Mouse (Mus musculus) large intestine, adult 2 months (tissue): ENCODE measurements at regions not wholly inside any gene's neighbourhood (a gene's known extent, or its start where the extent isn't known, plus 50 kb on each side); places are given as distances from the start of the nearest gene placed in this dataset.

ENCODE experiments used
- DNase-seq: peaks from one replicate; pipeline ENCODE4 v3.0.0-alpha.2; 2012; ENCODE audit warnings: low read depth, low spot score
- WGBS: fragments of 180-500 bp; shearing (Covaris S2); methylation state at CpG from one replicate; pipeline ENCODE4 v1.1.7; 2018; 5-methylcytosine and 5-hydroxymethylcytosine counted together

- 64% methylated on average over 4 of the region's 4 CpGs for WGBS
- DNase-seq = no peak
Measured at GRCm38 (mm10) chr9:113433424-113433823, 274.6 kb downstream of the Pdcd6ip start.

GRCm38 (mm10) chr9:113432601-113433179 is 275.4 kb downstream of the Pdcd6ip start:
- 78% methylated on average over 9 of the region's 9 CpGs for WGBS
- no peak for DNase-seq

- DNase-seq = no peak
- 47% methylated on average over 4 of the region's 4 CpGs for WGBS
Measured at GRCm38 (mm10) chr9:113430411-113430810, 277.6 kb downstream of the Pdcd6ip start.

- WGBS = 78% methylated on average over 4 of the region's 4 CpGs
- no peak for DNase-seq
Measured at GRCm38 (mm10) chr9:113427281-113427680, 280.8 kb downstream of the Pdcd6ip start.

- no peak for DNase-seq
- 70% methylated on average over 15 of the region's 15 CpGs for WGBS
Measured at GRCm38 (mm10) chr9:113426324-113426723, 281.7 kb downstream of the Pdcd6ip start.

- DNase-seq = no peak
Measured at GRCm38 (mm10) chr9:113421645-113422044, 286.4 kb downstream of the Pdcd6ip start.

GRCm38 (mm10) chr9:113421121-113421520 is 286.9 kb downstream of the Pdcd6ip start:
- no peak for DNase-seq
- 96% methylated on average over 7 of the region's 7 CpGs for WGBS

GRCm38 (mm10) chr9:113419801-113420200 is 288.3 kb downstream of the Pdcd6ip start:
- WGBS = 75% methylated on average over 1 of the region's 1 CpGs
- no peak for DNase-seq

- no peak for DNase-seq
- 88% methylated on average over 3 of the region's 3 CpGs for WGBS
Measured at GRCm38 (mm10) chr9:113417106-113417505, 291.0 kb downstream of the Pdcd6ip start.

- 37% methylated on average over 5 of the region's 5 CpGs for WGBS
- DNase-seq = no peak
Measured at GRCm38 (mm10) chr9:113415511-113415931, 292.5 kb downstream of the Pdcd6ip start.

GRCm38 (mm10) chr9:113414690-113415089 is 293.4 kb downstream of the Pdcd6ip start:
- WGBS = 40% methylated on average over 1 of the region's 1 CpGs
- no peak for DNase-seq

- 55% methylated on average over 3 of the region's 3 CpGs for WGBS
- no peak for DNase-seq
Measured at GRCm38 (mm10) chr9:113413851-113414250, 294.2 kb downstream of the Pdcd6ip start.

- 89% methylated on average over 4 of the region's 4 CpGs for WGBS
Measured at GRCm38 (mm10) chr9:113411638-113412037, 296.4 kb downstream of the Pdcd6ip start.

GRCm38 (mm10) chr9:113408521-113408920 is 299.5 kb downstream of the Pdcd6ip start:
- 80% methylated on average over 4 of the region's 4 CpGs for WGBS
- DNase-seq = no peak

More at GRCm38 (mm10) chr9:113411638-113412037, 296.4 kb downstream of the Pdcd6ip start:
- no peak for DNase-seq

- DNase-seq = no peak
- WGBS = 78% methylated on average over 3 of the region's 3 CpGs
Measured at GRCm38 (mm10) chr9:113394320-113394719, 313.7 kb downstream of the Pdcd6ip start.

- WGBS = 59% methylated on average over 12 of the region's 12 CpGs
Measured at GRCm38 (mm10) chr9:113387356-113387755, 320.7 kb downstream of the Pdcd6ip start.

GRCm38 (mm10) chr9:113381591-113382110 is 326.4 kb downstream of the Pdcd6ip start:
- no peak for DNase-seq
- 50% methylated on average over 13 of the region's 13 CpGs for WGBS

More at GRCm38 (mm10) chr9:113387356-113387755, 320.7 kb downstream of the Pdcd6ip start:
- DNase-seq = no peak

- WGBS = 65% methylated on average over 17 of the region's 17 CpGs
- DNase-seq = no peak
Measured at GRCm38 (mm10) chr9:113380408-113381129, 327.5 kb downstream of the Pdcd6ip start.

- 63% methylated on average over 2 of the region's 2 CpGs for WGBS
- DNase-seq = no peak
Measured at GRCm38 (mm10) chr9:113378525-113378924, 329.5 kb downstream of the Pdcd6ip start.

- 73% methylated on average over 7 of the region's 7 CpGs for WGBS
Measured at GRCm38 (mm10) chr9:113371718-113372306, 336.2 kb downstream of the Pdcd6ip start.

GRCm38 (mm10) chr9:113347942-113348341 is 360.1 kb downstream of the Pdcd6ip start:
- no peak for DNase-seq
- WGBS = 74% methylated on average over 5 of the region's 5 CpGs

More at GRCm38 (mm10) chr9:113371718-113372306, 336.2 kb downstream of the Pdcd6ip start:
- no peak for DNase-seq
